Mouse (Mus musculus) cerebellum, postnatal 25 days (tissue): ENCODE results near the gene Prkcd.
A peak's percentile ranks its signal among the peaks of the same experiment; 100 is the strongest.
"Not testable (repeated sequence)": the region's sequence is repeated elsewhere in the genome, so short reads cannot be mapped to it uniquely, and the experiment has no call there.

ENCODE experiments used
- DNase-seq, 2 experiments: peaks; one replicate each; pipeline ENCODE4 v3.0.0; 2021; ENCODE audit warnings: mixed read lengths in 2 of 2

The Prkcd gene

DNA sequence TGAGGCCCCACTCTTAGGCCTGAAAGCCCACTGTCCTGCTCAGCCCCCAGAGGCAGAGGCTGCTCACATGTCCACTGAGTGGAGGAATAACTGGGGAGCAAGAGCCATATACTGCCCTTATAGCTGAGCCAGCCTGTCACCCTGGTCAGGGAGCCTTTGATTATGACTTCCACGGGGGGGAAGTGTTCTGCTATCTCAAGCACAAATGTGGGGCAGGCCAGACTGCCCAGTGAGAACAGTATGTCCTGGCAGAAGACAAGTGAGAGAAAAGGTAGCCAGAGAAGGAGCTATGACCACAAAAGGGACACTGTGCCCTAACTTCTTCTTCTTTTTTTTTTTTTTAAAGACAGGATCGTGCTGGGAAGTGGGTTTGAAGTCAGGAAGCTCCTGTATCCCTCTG is 28.9 kb downstream of the Prkcd start:
- no peak for DNase-seq

DNA sequence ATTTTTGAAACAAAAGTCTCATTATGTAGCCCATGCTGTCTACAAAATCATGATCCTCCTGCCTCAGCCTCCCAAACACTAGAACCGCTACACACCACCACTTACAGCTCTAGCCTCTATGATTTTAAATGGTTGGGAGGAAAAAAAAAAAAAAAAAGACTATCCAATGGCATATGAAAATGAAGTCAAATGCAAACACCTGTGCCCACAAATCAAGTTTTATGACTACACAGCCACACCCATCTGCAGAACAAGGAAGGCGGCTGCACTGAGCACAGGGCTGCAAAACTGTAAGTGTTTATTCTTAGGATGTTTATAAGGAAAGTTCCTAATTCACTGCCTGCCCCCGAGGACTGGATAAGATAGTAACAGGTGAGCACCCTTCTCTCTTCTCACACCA is 29.6 kb downstream of the Prkcd start:
- no peak for DNase-seq

DNA sequence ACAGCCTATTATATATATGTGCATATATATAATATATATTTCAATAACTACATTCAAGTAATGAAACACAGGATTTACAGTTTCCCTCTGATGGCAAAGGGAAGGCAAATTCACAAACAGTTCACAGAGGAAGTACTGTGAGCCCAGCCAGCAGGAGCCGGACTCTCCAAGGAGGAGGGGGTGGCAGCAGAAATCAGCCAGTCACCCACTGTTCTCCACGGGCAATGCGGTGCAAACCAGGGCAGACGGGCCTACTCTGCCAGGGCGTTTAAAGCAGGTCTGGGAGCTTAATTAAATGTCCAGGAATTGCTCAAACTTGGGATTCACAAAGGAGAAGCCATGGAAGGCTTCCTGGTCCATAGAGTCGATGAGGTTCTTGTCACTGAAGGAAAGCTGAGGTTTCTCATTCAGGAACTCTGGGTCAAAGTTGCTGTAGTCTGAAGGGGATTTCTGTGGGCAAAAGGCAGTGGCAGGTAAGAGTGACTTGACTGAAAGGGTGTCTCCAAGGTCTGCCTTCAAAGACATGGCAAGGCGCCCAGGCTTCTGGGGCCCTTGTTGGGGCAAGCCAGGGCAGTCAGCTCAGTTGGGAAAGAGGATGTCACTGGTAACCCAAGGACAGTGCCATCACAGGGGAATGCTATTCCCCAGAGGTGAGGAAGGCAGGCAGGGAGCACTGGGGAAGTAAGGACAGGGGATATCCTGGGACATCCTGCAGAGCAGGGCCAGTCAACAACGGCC is 30.3 kb downstream of the Prkcd start:
- no peak for DNase-seq

DNA sequence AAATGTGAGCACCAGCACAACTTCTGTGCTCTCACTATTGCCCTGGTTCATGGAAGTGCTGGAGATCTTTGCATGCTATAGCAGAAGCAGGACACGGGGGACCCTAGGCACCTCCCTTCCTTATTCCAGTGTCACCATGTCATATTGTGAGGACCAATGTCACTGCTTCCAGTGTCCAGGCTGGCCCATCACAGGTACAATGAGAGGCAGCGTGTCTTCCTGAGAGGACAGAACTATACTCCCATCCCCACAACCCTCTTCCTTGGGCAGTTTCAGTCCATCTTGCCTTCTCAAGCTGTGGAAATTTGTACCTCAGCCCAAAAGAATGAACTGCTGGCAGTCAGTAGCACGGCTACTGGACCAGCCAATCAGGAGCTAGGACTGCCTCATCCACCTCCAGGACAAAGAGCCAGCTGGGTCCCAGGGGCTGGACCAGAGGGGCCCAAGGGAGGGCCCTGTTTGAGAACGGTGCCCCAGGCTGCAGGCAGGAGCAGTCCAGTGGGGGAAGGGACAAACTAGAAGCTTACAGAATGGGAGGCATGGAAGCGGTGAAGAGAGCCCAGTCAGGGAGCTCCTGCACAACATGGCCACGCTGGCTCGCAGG is 31.8 kb downstream of the Prkcd start:
- DNase-seq, result peak in 1 of 2 experiments; percentile 21

DNA sequence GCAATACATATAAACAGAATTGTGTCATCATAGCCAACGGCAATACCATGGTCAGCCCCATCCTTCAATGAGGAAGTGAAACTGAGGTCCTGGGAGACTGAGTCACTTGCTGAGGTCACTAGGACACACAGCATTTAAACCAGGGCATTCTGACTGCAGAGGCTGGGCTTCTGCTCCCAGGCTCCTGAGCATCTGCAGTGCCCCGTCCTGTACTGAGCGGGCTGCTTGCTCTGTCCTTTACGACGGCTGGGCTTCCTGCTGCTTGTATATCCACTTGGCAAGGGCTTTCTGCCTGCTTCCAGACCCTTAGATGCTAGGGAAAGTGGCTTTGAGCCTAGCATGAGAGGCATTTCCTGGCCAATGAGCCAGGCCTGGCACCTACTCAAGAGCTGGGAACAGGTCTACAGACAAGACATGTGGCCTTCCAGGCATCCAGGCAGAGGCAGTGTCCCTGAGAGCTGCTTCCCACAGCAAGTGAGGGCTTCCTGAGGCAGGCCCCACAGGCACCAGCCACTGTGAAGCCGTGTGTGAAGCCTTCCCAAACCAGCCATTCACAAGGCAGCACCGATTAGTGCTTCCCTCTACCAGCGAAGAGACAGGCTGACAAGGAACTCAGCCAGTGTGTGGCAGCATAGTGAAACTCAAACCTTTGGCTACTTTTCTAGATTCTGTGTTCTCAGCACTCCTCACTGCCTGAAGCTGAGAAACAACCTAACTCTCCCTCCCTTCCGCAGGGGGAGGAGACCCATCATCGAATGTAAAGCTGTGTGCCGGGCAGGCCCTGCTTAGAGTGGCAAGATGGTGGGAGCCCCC is 32.5 kb downstream of the Prkcd start:
- DNase-seq, result peak; percentile 73 to 82

DNA sequence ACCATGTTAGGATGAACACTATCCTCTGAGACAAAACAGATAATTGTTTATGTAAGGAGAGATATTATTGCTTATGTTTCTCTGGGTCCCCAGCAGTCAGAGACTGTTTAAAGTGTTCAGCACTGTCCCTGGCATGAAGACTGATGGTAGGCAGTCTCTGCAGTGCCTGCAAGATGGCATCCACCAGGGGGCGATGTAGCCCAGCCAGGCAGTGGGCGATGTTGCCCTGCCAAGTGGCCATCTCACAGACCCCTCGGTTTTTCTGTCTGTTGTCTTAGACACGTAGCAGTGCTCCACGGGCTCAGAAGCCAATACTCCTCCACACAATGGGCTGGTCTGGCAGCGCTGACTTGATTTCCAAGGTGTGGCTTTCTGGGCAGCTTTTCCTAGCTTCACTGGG is 34.6 kb downstream of the Prkcd start:
- peak; percentile 78 to 89 for DNase-seq

DNA sequence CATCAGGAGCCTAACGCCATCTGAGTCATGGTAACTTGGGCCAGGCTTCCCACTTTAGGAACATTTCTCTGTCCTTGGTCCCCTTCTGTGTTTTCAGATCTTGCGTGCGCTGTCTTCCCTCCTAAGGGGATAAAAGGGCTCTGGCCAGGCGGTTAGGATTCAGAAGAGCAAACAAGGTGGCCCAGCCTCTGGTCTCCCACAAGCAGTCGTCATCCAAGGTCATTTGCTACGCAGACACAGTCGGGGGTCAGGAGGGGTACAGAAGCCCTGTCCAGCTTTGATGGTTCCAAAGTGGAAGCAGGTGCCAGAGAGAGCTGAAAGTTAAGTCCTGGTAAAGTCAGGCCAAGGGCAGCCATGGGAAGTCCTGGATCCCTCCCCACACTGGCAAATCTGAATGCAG is 35.1 kb downstream of the Prkcd start:
- no peak for DNase-seq

DNA sequence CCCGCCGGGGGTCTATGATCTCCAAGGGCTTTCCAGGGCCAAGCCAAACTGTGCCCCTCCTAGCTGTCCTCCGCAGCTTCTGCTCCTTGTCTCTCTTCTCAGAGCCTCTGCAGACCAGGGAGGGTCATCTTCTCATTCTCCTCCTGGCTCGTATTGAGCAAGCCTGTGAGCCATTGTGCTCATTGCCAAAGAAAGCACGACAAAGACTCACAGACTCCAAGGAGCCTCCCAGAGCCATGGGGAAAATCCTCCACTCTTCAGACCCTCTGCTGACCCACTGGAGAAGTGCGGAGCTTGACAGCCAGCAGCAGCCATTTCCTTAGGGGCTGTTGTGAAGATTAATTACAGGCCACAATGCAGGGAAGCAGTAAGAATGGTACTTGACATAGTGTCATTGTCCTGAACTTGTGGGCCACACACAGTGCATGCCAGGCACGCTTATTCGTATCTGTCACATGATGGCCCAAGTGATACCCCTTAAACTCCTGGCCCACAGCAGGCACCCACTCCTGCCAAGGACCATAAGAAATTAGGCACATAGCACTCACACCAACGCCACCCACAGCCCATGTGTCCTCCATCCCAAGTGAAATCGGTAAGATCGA is 35.9 kb downstream of the Prkcd start:
- no peak for DNase-seq

DNA sequence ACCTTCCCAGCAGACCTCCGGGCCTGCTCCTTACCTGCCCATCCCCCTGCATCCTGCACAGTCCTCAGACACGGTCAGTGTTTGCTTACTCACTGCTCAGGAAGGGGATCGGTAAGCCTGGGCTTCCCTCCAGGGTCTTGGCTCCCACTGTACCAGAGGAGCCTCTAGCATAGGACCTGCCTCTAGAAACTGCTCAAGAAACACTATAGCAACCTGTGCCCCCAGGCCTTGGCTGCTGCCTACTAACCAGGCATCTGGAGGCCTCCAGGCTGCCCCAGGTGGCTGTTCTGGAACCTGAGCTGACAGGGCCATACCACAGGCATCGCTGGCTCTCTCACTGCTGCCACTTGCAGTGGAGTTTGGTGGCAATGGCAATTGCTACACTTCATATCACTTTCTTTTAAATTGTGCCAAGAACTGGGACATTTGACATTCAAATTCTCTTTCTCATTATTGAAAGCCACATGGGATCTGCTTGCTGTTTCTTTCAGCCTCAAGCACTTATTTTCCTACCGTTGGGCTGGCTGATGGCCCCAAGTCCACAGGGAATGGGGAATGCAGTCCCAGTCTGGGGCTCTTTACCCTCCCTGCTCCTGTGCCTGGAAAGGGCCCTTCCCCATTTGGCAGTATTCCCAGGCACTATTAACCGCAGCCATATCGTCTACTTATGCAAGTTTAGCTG is 39.1 kb downstream of the Prkcd start:
- no peak for DNase-seq

DNA sequence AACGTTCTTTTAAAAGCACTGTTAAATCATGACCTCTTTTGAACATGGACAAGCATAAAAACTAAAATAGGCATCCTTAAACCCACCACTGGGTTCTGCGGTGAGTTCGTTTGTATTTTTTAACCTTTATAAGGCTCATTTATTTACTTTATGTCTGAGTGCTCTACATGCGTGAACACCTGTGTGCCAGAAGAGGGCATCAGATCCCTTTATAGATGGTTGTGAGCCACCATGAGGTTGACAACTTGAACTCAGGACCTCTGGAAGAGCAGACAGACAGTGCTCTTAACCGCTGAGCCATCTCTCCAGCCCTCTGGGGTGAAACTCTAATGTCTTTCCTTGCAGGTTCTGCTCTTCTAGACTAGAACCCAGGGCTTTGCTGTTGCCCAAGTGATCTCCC is 40.7 kb downstream of the Prkcd start:
- DNase-seq, result no peak

DNA sequence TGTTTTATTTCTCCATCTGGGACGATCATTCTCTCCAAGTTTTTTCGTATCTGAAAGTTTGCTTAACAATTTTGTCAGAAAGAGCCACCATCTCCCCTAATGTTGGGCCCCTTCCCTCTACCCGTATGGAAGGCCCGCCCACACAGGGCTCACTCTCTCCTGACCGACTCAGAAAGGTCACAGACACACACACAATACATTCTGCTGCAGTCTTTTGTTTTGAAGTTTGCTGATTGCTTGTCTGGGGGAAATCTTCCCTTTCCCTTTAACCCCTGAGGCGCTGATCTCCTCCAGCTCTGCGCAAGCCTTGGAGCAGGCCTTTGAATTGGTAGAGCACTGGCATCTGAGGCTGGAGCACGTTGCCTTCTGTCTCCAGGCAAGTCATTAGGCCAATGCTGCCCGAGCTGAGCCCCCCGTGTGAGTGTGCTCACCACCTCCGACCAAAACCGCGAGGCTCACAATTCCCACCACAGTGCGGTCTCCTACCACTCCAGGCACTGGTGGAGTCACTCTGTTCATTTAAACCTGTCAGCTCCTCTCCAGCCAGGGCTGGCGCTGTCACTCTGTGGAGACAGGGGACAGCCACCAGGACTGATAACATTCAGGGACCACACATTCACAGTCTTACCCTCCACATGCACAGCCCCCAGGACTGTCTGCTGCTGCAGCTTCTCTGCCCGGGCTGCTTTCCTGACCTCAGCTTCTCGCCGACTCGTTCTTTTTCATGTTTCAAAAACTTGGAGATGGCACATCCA is 41.3 kb downstream of the Prkcd start:
- DNase-seq, result no peak

DNA sequence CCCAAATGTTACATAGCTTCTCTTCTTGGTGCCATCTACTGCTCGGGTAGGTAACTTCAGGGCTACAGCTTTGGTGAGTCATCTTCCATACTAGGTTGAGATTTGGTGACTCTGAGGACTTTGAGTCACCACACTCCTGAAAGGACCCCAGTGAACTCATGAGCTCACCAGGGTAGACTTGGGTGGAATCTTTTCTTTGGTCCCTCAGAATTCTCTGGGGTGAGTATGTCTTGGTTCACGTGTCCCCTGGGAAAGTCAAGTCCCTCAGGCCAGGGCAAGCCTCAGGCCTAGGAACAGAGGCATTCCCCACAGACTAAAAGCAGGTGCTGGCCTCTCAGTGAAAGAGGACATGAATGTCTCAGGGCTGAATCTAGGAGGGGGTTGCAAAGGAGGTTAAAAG is 41.9 kb downstream of the Prkcd start:
- DNase-seq, result no peak

DNA sequence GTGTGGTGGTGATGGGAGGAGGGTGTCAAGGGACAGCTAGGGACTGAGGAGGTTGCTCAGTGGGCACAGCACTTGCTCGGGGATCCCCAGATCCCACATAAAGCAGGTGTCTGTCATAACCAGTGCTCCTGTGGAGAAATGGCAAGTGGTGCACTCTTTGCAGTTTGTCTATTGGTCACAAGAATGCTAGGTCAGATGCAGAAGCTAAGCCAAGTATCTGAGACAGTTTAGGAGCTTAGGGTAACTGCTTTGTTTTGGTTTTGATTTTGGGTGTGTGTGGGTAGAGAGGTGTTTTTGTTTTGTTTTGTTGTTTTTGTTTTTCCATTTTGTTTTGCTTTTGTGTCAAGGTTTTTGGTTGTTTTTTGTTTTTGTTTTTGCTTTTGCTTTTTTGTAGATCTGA is 44.8 kb downstream of the Prkcd start:
- DNase-seq, result no peak

DNA sequence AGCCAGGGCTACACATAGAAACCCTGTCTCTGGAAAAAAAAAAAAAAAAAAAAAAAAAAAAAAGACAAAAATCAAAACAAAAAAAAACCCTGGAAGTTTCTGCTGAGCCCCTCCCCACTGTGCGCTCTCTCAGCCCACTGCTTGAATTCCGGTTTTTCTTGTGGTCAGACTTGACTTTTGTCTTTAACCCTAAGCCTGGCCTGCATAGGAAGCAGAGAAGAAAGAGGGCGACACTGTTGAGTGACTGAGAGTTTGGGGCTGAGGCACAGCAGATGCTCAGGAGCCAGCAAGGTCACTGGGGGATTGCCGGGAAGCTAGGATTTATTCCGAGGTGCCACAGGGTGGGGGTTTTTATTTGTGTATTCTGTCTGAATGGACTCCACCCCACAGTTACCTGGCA is 46.1 kb downstream of the Prkcd start:
- DNase-seq, result no peak

DNA sequence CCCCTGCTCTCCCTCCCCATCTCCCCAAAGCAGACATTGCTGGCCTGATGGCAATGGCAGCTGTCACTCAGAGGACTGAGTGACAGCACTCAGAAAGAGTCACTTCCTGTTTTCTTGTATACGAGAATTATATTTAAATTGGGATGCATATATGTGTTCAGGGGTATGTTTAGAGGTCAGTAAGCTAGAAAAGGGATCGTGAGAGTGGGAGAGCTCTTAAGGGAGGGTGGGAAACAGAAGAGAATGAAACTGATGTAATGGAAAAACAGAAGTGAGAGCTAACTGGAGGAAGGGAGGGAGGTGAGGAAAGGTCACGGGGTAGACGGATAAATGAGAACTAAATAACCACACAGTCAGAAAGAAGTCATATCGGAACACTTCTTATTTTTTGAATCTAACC is 46.8 kb downstream of the Prkcd start:
- no peak for DNase-seq

DNA sequence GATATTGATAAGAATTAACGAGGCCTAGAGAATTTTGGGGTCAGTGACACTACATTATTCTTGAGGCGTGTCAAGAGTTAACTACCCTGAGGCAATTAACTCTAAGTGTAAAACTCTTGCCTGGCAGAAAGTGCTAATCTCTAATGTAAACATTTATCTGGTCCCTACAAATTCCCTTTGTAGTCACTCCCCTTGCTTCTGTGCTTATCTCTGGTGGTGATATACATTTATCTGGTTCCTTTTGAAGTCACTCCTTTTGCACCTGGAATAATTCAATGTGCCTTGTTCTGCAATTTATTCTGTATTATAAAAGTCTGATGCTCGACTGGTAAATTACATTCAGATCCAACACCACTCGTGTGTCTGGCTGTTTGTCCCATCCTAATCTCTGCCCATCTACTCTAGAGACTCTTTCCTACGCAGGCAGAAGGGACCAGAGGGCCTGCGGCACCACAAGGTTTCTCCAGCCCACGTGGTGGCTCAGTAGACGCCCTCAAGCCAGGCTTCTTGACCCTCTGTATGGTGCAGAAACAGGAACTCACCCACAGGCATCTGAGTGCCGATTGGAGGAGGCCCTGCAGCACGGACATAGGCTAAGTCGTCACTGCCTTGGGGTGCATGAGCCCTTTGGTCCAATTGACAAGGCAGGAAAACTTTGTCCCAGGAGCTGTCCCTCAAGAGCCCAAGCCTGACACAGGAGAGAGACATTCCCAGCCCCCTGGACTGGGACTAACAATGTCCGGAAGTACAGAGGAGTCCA is 48.5 kb downstream of the Prkcd start:
- DNase-seq, result not testable (repeated sequence)

DNA sequence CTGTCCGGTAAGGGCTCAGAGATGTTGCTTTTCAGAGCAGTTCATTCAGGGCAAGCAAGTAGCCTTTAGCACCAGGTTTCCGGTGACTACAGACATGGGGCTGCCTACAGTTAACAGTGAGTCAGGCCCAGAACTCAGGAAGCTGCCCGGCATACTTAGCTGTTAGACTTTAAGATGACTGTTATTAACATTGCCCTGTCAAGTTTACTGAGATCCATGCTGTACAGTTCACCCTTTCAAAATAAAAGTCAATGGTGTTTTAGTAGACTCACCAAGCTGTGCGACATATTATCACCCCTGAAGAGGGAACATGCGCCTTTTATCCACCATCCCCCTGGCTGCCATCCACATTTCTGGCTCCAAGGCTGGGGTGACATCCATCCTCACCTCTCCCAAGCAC is 49.8 kb downstream of the Prkcd start:
- no peak for DNase-seq

DNA sequence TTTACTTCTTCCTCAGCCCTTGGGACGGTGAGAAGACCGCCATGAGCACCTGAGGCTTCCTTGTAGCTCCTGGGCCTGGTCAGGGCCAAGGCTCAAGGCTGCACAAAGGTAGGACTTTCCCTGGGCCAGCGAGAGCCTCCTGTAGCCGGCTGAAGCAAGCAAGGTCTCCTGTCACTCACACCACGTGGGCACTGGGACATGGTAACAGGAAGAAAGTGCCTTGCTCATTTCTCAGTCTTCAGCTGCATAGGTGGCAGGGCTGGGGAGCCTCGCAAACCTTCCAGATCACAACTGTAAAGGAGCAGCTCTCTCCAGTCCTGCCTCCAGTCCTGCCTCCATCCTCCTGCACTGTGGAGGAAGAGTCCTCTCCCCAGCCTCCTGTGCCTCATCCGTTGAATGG is 50.2 kb downstream of the Prkcd start:
- no peak for DNase-seq

DNA sequence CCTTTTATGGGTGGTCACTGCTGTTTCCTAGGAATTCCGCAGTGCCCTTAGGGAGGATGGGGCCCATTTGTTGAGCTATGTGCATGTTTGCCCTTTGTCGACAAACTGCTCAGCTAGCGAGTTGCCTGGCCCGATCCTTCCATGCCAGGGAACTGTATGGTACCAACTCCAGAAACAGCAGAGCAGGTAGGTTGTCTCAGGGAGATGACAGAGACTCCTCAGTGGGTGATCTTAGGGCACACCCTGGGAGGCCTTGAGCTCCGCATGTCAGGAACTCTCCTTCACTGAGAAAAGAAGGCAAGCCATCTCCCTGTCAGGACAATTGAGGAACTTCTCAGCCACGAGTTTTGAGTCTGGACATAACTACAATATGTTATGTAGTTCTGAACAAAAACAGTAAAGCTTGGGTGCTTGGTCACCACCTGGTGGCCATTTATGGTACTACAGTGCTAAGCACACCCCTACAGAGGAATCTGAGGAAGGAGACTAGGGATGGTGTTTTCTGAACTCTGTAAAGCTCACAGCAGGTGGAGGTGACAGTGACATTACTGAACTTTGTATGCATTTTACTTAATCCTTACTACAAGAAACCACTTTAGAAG is 51.9 kb downstream of the Prkcd start:
- peak; percentile 80 to 86 for DNase-seq

DNA sequence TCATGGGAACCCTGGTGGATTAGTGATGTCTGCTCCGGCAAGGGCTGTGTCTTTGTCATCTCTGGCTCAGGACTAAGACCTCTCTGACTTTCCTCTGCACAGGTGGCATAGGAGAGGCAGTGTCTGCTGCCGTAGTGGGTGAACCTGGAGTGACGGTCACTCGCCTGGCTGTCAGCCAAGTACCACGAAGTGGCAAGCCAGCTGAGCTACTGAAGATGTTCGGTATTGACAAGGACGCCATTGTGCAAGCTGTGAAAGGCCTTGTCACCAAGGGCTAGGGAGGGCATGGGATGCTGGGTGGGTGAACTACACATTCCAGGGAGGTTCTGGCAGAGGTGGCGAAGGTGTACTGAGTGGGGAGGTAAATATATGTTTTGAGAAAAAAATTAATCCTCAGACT is 52.8 kb downstream of the Prkcd start:
- no peak for DNase-seq

DNA sequence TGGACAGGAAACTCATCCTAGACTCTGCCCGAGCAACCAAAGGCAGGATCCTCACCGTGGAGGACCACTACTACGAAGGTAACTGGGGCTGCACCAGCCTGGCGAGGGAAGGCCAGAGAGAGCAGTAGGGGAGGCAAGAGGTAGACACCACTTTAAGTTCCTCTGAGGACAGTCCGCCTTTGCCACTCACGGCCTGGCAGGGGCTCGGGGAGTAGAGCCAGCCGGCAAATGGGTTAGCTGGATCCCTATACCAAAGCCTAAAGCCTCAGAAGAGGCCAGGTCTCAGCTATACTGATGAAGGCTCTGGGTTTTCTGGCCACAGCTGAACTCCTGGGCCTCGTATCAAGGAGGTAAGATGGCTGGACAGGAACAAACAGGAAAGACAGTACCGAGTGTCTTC is 53.8 kb downstream of the Prkcd start:
- DNase-seq, result no peak
